Mouse (Mus musculus) heart, adult 2 months (tissue): ENCODE measurements around the gene Chrna5.

Source experiments
- CTCF ChIP-seq: fragments of 200-600 bp; IDR thresholded peaks from 2 replicates; pipeline ENCODE4 v1.8.1; 2022; ENCODE audit warnings: antibody characterized with exemption, mild to moderate bottlenecking, moderate library complexity
- EP300 ChIP-seq: fragments of 200-500 bp; IDR thresholded peaks from 2 replicates; pipeline ENCODE4 v1.6.1; 2011; ENCODE audit warnings: low read depth, low read length, control low read depth; ENCODE audit not compliant: insufficient read depth
- POLR2A ChIP-seq: fragments of 200-500 bp; IDR thresholded peaks from 2 replicates; pipeline ENCODE4 v1.6.1; 2011; ENCODE audit warnings: mild to moderate bottlenecking, low read depth, low read length, control low read depth; ENCODE audit not compliant: insufficient read depth

DNA sequence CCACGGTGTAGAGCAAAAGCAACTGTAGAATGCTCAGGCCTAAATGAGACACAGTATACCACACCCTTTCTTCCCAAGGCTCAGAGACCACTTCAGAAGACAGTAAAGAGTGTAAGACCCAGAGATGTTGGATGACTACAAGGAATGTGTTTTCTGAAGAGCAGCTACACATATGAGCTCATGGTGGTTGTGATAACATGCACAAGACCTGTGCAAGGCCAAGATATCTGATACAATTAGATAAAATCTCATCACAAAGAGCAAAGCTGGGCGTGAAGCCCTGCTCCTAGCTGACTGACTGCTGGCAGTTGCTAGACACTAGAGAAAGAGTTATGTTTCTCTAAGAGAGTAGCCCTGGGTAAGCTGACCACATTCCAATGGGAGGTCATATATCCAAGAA lies 29.0 kb downstream of the Chrna5 start:
- no peak for TF ChIP-seq CTCF
- TF ChIP-seq POLR2A: no peak
- no peak for TF ChIP-seq EP300
